Mouse (Mus musculus) megakaryocyte, embryonic 14.5 days (primary cell): ENCODE measurements at regions not wholly inside any gene's neighbourhood (a gene's known extent, or its start where the extent isn't known, plus 50 kb on each side); places are given as distances from the start of the nearest gene placed in this dataset.

Experiments
- H3K27me3 ChIP-seq: replicated peaks from 2 replicates; pipeline ENCODE3; 2012; ENCODE audit warnings: inconsistent platforms
- H3K36me3 ChIP-seq: replicated peaks from 2 replicates; pipeline ENCODE3; 2012; ENCODE audit warnings: low read length, inconsistent platforms, mixed read lengths
- H3K4me1 ChIP-seq: 2 replicates; pipeline ENCODE4 v1.6.1; 2012; ENCODE audit warnings: inconsistent platforms
- H3K4me3 ChIP-seq: replicated peaks from 2 replicates; pipeline ENCODE3; 2012; ENCODE audit warnings: moderate library complexity, mild to moderate bottlenecking, inconsistent platforms
- H3K9me3 ChIP-seq: 2 replicates; pipeline ENCODE4 v1.6.1; 2012; ENCODE audit warnings: inconsistent platforms
- FLI1 ChIP-seq: IDR thresholded peaks from 2 replicates; pipeline ENCODE4 v1.6.1; 2012; ENCODE audit warnings: low read length, inconsistent platforms, mixed read lengths
- GATA1 ChIP-seq: IDR thresholded peaks from 3 replicates; pipeline ENCODE4 v1.6.1; 2012; ENCODE audit warnings: mixed read lengths, low read length, inconsistent platforms, borderline replicate concordance

GRCm38 (mm10) chr3:21962921-21963732 is 113.3 kb upstream of the Tbl1xr1 start:
- H3K4me1 ChIP-seq = peaks cover 79% of the 10 kb centered on the region
- no peak overlapping the region for H3K4me3 ChIP-seq
- H3K36me3 ChIP-seq = no peaks in the 10 kb centered on the region
- H3K27me3 ChIP-seq = no peaks in the 10 kb centered on the region
- H3K9me3 ChIP-seq = no peaks in the 10 kb centered on the region
- TF ChIP-seq FLI1 = no peak
- TF ChIP-seq GATA1 = no peak

- H3K4me3 ChIP-seq = no peak overlapping the region
- H3K9me3 ChIP-seq = no peaks in the 10 kb centered on the region
- H3K27me3 ChIP-seq = no peaks in the 10 kb centered on the region
- H3K4me1 ChIP-seq = peaks cover 77% of the 10 kb centered on the region
- no peaks in the 10 kb centered on the region for H3K36me3 ChIP-seq
- TF ChIP-seq GATA1 (no peak), FLI1 (no peak)
Observed at GRCm38 (mm10) chr3:21963733-21964351, 112.6 kb upstream of the Tbl1xr1 start.

- Histone ChIP-seq H3K9me3 (no peaks in the 10 kb centered on the region), H3K4me1 (peaks cover 79% of the 10 kb centered on the region), H3K4me3 (no peak overlapping the region), H3K36me3 (no peaks in the 10 kb centered on the region), H3K27me3 (no peaks in the 10 kb centered on the region)
- TF ChIP-seq FLI1 = no peak
- no peak for TF ChIP-seq GATA1
Observed at GRCm38 (mm10) chr3:21964438-21964837, 112.0 kb upstream of the Tbl1xr1 start.

- Histone ChIP-seq H3K36me3 (no peaks in the 10 kb centered on the region), H3K27me3 (no peaks in the 10 kb centered on the region), H3K4me1 (peaks cover 84% of the 10 kb centered on the region), H3K9me3 (no peaks in the 10 kb centered on the region), H3K4me3 (no peak overlapping the region)
- TF ChIP-seq GATA1 (no peak), FLI1 (no peak)
Observed at GRCm38 (mm10) chr3:21965556-21965955, 110.9 kb upstream of the Tbl1xr1 start.

GRCm38 (mm10) chr3:21971731-21972130 is 104.7 kb upstream of the Tbl1xr1 start:
- no peaks in the 10 kb centered on the region for H3K36me3 ChIP-seq
- no peaks in the 10 kb centered on the region for H3K27me3 ChIP-seq
- peaks cover 42% of the 10 kb centered on the region for H3K4me1 ChIP-seq
- no peaks in the 10 kb centered on the region for H3K9me3 ChIP-seq
- H3K4me3 ChIP-seq = no peak overlapping the region
- TF ChIP-seq GATA1 (no peak), FLI1 (no peak)

GRCm38 (mm10) chr3:21973153-21973552 is 103.3 kb upstream of the Tbl1xr1 start:
- H3K4me3 ChIP-seq = no peak overlapping the region
- no peaks in the 10 kb centered on the region for H3K36me3 ChIP-seq
- no peaks in the 10 kb centered on the region for H3K9me3 ChIP-seq
- no peak for TF ChIP-seq FLI1
- H3K27me3 ChIP-seq = no peaks in the 10 kb centered on the region
- peaks cover 50% of the 10 kb centered on the region for H3K4me1 ChIP-seq

- TF ChIP-seq GATA1 (no peak), FLI1 (no peak)
- Histone ChIP-seq H3K4me1 (peaks cover 53% of the 10 kb centered on the region), H3K9me3 (no peaks in the 10 kb centered on the region), H3K36me3 (no peaks in the 10 kb centered on the region), H3K27me3 (no peaks in the 10 kb centered on the region), H3K4me3 (no peak overlapping the region)
Observed at GRCm38 (mm10) chr3:21973681-21974080, 102.8 kb upstream of the Tbl1xr1 start.

- Histone ChIP-seq H3K36me3 (no peaks in the 10 kb centered on the region), H3K4me1 (peaks cover 48% of the 10 kb centered on the region), H3K4me3 (no peak overlapping the region), H3K27me3 (no peaks in the 10 kb centered on the region), H3K9me3 (no peaks in the 10 kb centered on the region)
- TF ChIP-seq FLI1 (no peak), GATA1 (no peak)
Observed at GRCm38 (mm10) chr3:21974766-21975165, 101.7 kb upstream of the Tbl1xr1 start.

- Histone ChIP-seq H3K27me3 (no peaks in the 10 kb centered on the region), H3K36me3 (peaks cover 11% of the 10 kb centered on the region), H3K4me3 (no peak overlapping the region), H3K9me3 (peaks cover 11% of the 10 kb centered on the region), H3K4me1 (peaks cover 42% of the 10 kb centered on the region)
- no peak for TF ChIP-seq FLI1
- no peak for TF ChIP-seq GATA1
Observed at GRCm38 (mm10) chr3:21977775-21978174, 98.7 kb upstream of the Tbl1xr1 start.

- Histone ChIP-seq H3K36me3 (peaks cover 11% of the 10 kb centered on the region), H3K4me1 (peaks cover 59% of the 10 kb centered on the region), H3K9me3 (peaks cover 11% of the 10 kb centered on the region), H3K27me3 (no peaks in the 10 kb centered on the region), H3K4me3 (no peak overlapping the region)
- TF ChIP-seq FLI1 (no peak), GATA1 (no peak)
Observed at GRCm38 (mm10) chr3:21982991-21983390, 93.5 kb upstream of the Tbl1xr1 start.
